Mouse (Mus musculus) midbrain, embryonic 14.5 days (tissue): ENCODE data around the gene Ankrd44. TPM values are rescaled to one million over a fixed set of nuclear protein-coding genes. Genes with fewer than 3 reads are reported as not detected.

Experiments used
- ATAC-seq: fragments of 200-750 bp; cut with Nextera tagmentation; 2 replicates; pipeline ENCODE4 v1.8.0; 2017; ENCODE audit warnings: moderate number of reproducible peaks, moderate library complexity; ENCODE audit not compliant: low FRiP score, low TSS enrichment
- DNase-seq: peaks from one replicate; pipeline ENCODE4 v3.0.0-alpha.2; 2015
- H3K27ac ChIP-seq: fragments of 300-500 bp; sonication (generic); replicated peaks from 2 replicates; pipeline ENCODE4 v1.5.1; 2014; ENCODE audit warnings: mild to moderate bottlenecking, low read depth, low read length, moderate library complexity
- H3K27me3 ChIP-seq: fragments of 300-500 bp; sonication (generic); 2 replicates; pipeline ENCODE4 v1.6.1; 2014; ENCODE audit warnings: low read length, control low read depth, mixed read lengths; ENCODE audit not compliant: control insufficient read depth, insufficient read depth
- H3K36me3 ChIP-seq: fragments of 300-500 bp; sonication (generic); 2 replicates; pipeline ENCODE4 v1.6.1; 2014; ENCODE audit warnings: low read length, control low read depth; ENCODE audit not compliant: control insufficient read depth, insufficient read depth
- H3K4me1 ChIP-seq: fragments of 300-500 bp; sonication (generic); 2 replicates; pipeline ENCODE4 v1.6.1; 2014; ENCODE audit warnings: mild to moderate bottlenecking, antibody characterized with exemption, low read length, control low read depth; ENCODE audit not compliant: control insufficient read depth, insufficient read depth
- H3K4me2 ChIP-seq: fragments of 300-500 bp; sonication (generic); 2 replicates; pipeline ENCODE4 v1.6.1; 2014; ENCODE audit warnings: mild to moderate bottlenecking, low read length, moderate library complexity
- H3K4me3 ChIP-seq: fragments of 300-500 bp; sonication (generic); replicated peaks from 2 replicates; pipeline ENCODE4 v1.5.1; 2014; ENCODE audit warnings: low read depth, low read length
- H3K9ac ChIP-seq: fragments of 300-500 bp; sonication (generic); replicated peaks from 2 replicates; pipeline ENCODE4 v1.6.1; 2014; ENCODE audit warnings: mild to moderate bottlenecking, low read length, moderate library complexity
- H3K9me3 ChIP-seq: fragments of 300-500 bp; sonication (generic); 2 replicates; pipeline ENCODE4 v1.6.1; 2016; ENCODE audit warnings: low read length, control low read depth, mixed read lengths; ENCODE audit not compliant: control insufficient read depth
- WGBS: fragments of 180-500 bp; shearing (Covaris S2); extraction: QIAGEN DNeasy Blood & Tissue Kit; methylation state at CpG from one replicate; pipeline ENCODE4 v1.1.7; 2014; 5-methylcytosine and 5-hydroxymethylcytosine counted together
- polyA plus RNA-seq: library from polyadenylated mRNA; unstranded; fragments of >200 nt; fragmentation: Nextera tagmentation; extraction: Ambion mirVana; gene quantifications from 2 replicates; pipeline ENCODE4 v1.2.1, GENCODE M21; 2014

Gene Ankrd44
- polyA plus RNA-seq, 1 experiment from 2014 or later = 39.1 TPM

DNA sequence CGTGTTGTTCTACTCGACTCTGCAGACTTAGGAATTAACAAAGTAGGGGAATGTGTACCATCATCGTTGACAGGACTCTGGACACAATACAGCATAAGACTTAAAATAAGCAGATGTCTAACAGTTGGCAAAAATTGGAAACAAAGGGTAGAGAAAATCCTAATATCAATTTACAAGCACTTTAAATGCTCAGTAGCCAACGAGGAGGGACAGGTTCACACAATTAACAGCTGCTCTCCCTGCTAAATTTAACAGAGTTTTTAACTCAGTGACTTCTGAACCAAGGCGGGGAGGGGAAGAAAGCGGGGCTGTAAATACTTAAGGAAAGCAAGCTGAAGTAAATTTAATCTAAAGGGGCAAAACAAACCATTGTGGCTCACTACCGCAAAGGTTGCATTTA is 1.4 kb downstream of the Ankrd44 start:
- no peak for DNase-seq
- Histone ChIP-seq H3K4me3 (peak overlapping the region; percentile 81), H3K36me3 (no peaks in the 10 kb centered on the region), H3K27me3 (no peaks in the 10 kb centered on the region), H3K27ac (no peak overlapping the region), H3K4me2 (peak overlapping the region; percentile 75), H3K9ac (peak overlapping the region; percentile 86), H3K4me1 (peaks cover 18% of the 10 kb centered on the region), H3K9me3 (no peaks in the 10 kb centered on the region)
- WGBS = 69% methylated on average over 7 of the region's 7 CpGs
- ATAC-seq = no peak

DNA sequence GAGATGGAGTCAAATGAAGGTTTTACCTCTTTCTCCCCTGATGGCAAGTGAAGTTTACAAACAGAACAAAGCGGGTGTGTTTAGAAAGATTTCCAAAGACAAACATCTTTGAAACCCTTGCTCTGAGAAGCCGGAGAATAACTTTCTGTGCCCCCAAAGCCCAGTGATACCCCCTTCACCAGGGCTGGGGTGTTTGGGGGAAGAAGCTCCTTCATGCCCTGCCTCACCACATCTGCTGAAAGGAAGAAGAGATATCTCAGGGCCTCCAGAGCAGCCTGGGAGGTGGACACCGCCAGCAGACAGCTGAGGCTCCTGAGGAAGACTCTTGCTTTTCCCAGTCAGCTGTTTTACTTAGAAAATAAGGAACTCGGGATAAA is 1.9 kb downstream of the Ankrd44 start:
- H3K9me3 ChIP-seq = no peaks in the 10 kb centered on the region
- 85% methylated on average over 4 of the region's 4 CpGs for WGBS
- H3K27ac ChIP-seq = no peak overlapping the region
- H3K4me1 ChIP-seq = peaks cover 18% of the 10 kb centered on the region
- ATAC-seq = no peak
- no peaks in the 10 kb centered on the region for H3K36me3 ChIP-seq
- H3K4me3 ChIP-seq = peak overlapping the region; percentile 81
- no peaks in the 10 kb centered on the region for H3K27me3 ChIP-seq
- H3K4me2 ChIP-seq = peak overlapping the region; percentile 75
- H3K9ac ChIP-seq = no peak overlapping the region; the same call in 1 of the 2 replicates
- DNase-seq = no peak

DNA sequence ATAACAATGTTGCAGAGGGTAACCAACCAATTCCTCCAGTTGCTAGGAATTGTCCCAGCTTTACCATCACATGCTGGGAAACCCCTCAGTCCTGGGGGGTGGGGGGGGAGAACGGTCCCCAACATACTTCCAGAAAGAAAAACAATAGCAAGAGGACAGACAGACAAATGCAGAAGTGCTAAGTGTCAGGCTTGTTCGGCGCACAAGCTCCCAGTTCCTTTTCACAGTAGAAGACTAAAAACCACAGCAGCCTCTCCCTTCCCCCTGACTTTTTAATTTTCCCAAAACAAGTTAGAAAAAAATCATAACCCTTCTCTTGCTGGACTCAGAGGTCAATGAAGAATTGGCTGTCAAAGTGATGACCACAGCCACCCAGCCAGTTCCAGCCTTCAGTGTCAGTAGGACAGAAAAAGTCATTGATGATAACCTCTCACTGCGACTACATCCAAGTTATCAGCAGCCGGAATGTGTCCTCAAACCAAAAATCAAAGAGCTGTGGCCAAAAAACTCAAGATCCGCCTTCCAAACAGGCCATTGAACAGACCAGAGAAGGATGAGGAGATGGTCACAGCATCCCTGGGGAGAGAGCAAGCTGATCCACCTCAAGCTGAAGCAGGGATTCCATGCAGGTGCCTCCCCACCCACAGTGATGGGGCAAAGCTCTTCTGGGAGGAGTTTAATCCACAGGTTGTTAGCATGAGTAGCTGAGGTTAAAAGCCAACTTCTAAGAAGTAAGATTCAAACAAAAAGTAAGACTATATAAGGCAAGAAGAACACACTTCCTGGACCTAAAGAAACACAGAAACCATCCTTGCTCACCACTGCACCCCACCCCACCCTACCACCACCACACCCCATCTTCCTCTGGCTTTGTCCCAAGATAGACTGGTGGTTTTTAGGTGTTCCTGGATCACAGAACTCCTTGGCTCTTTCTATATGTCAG is 2.5 kb downstream of the Ankrd44 start:
- no peak overlapping the region; the same call in 1 of the 2 replicates for H3K9ac ChIP-seq
- no peak for ATAC-seq
- WGBS = 88% methylated on average over 6 of the region's 6 CpGs
- no peaks in the 10 kb centered on the region for H3K27me3 ChIP-seq
- H3K4me3 ChIP-seq = 0 out of 2 replicates have a peak overlapping the region, but pooled peaks have one; percentile 3
- no peaks in the 10 kb centered on the region for H3K36me3 ChIP-seq
- H3K9me3 ChIP-seq = no peaks in the 10 kb centered on the region
- peak overlapping the region; percentile 75 for H3K4me2 ChIP-seq
- H3K27ac ChIP-seq = no peak overlapping the region
- H3K4me1 ChIP-seq = peaks cover 18% of the 10 kb centered on the region
- no peak for DNase-seq

DNA sequence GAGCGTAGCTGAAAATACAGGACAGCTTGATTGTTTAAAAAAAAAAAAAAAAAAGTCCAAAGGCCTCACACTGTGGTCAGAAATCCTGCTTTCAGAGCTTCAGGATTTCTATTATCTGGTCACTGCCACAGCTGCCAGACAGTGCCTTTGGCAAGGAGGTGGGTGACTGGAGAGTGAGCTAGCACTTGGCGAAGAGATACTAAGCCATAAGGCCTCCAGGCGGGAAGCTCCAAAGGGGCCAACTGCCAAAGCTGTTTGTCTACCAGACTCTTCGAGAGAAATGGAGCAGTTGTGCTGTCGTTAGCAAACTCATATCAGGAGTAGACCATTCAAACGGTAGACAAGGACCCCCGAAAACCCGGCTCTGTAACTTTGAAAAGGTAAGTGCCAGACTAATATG is 3.5 kb downstream of the Ankrd44 start:
- no peak overlapping the region for H3K4me2 ChIP-seq
- H3K27ac ChIP-seq = no peak overlapping the region
- no peaks in the 10 kb centered on the region for H3K36me3 ChIP-seq
- no peak for ATAC-seq
- no peaks in the 10 kb centered on the region for H3K9me3 ChIP-seq
- H3K27me3 ChIP-seq = no peaks in the 10 kb centered on the region
- no peak overlapping the region for H3K9ac ChIP-seq
- DNase-seq = no peak
- 84% methylated on average over 8 of the region's 8 CpGs for WGBS
- peaks cover 18% of the 10 kb centered on the region for H3K4me1 ChIP-seq
- no peak overlapping the region for H3K4me3 ChIP-seq

DNA sequence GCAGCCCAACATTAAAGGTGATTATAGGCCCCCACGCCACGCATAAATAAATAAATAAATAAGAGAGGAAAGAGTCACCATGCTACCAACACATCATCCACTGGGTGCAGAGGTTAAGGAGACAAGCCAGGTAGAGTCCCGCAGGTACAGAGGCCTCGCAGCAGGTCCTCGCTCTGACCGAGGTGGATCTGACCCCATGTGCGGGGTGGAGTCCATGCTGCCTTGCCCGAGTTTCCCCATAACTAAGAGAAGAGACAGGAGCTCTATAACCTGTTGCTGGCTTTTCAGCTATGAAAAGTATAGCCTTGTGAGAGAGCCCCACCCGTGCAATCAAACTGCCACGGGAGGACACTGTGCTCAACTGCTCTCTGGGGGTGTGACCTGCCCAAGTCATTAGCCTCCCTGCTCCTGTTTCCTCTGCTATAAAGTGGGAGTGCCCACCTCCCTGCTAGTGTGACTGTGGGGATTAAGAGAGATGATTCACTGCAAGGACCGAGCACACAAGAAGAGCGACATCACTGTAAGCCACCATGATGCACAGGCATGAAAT is 4.1 kb downstream of the Ankrd44 start:
- WGBS = 82% methylated on average over 12 of the region's 12 CpGs
- Histone ChIP-seq H3K9ac (no peak overlapping the region), H3K36me3 (no peaks in the 10 kb centered on the region), H3K9me3 (no peaks in the 10 kb centered on the region), H3K4me1 (peaks cover 18% of the 10 kb centered on the region), H3K27me3 (no peaks in the 10 kb centered on the region), H3K27ac (0 out of 2 replicates have a peak overlapping the region, but pooled peaks have one; percentile 8), H3K4me2 (no peak overlapping the region), H3K4me3 (no peak overlapping the region)
- ATAC-seq (no peak), DNase-seq (no peak)

DNA sequence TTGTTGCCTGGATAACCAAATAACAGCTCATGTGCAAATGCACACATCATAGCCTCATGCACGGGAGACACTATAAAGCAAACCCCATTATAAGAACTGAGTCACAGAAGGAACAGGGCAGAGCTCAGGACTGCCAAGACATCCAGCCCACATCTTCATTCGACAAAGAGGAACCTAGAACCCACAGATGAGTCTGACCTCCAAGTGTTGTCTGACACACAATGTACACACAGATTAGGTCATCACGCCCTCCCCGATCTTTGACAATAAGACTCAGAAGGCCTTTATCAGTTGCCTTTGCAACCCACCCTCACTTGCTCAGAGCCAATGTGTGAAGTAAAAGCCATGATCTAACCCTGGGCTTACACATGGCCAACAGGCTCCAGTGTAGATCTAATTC is 6.1 kb downstream of the Ankrd44 start:
- Histone ChIP-seq H3K4me2 (no peak overlapping the region), H3K4me3 (no peak overlapping the region), H3K4me1 (peaks cover 17% of the 10 kb centered on the region), H3K36me3 (no peaks in the 10 kb centered on the region), H3K9ac (no peak overlapping the region), H3K9me3 (no peaks in the 10 kb centered on the region), H3K27me3 (no peaks in the 10 kb centered on the region), H3K27ac (no peak overlapping the region)
- no peak for ATAC-seq
- no peak for DNase-seq
- WGBS = 97% methylated on average over 4 of the region's 4 CpGs

DNA sequence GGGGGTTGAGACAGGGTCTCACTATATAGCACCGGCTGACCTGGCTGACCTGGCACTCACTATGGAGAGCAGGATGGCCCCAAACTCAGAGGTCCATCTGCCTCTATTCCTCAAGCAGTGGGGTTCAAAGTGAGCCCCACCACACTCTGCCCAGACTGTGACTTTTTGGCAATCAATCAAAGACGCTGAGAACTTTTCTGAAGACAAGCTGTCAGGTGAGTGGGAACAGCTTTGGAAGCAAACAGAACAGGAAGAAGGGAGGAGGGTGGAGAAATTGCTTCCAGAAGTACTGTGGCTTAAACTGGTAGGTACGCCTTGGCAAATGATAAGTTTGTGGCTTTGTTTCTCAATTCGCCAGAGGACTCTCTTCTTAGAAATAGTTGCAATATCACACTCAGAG is 9.7 kb downstream of the Ankrd44 start:
- Histone ChIP-seq H3K9ac (no peak overlapping the region), H3K4me1 (no peaks in the 10 kb centered on the region), H3K9me3 (no peaks in the 10 kb centered on the region), H3K36me3 (no peaks in the 10 kb centered on the region), H3K27me3 (no peaks in the 10 kb centered on the region), H3K4me2 (no peak overlapping the region), H3K4me3 (no peak overlapping the region), H3K27ac (no peak overlapping the region)
- no peak for DNase-seq
- no peak for ATAC-seq
- WGBS = 87% methylated on average over 4 of the region's 4 CpGs

DNA sequence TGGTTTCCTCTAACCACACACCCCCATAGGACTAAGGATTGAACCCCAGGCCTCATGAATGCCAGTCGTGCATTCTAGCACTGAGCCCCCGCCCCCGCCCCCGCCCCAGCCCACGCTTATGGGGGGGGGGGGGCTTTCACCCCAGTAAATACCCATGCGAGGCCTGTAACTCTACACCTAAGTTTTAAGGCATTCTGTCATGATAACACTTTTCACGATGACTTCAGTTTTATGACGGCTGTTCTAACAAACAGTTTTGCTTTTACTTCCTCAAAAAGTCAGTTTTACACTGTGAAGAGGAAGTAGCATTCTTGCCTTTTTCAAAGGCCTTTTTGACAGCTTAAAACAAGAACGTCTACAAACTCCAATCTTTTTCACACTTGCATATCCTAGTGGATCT is 11.8 kb downstream of the Ankrd44 start:
- no peaks in the 10 kb centered on the region for H3K9me3 ChIP-seq
- no peak for ATAC-seq
- no peaks in the 10 kb centered on the region for H3K36me3 ChIP-seq
- H3K27me3 ChIP-seq = no peaks in the 10 kb centered on the region
- H3K27ac ChIP-seq = no peak overlapping the region
- H3K4me2 ChIP-seq = no peak overlapping the region
- H3K9ac ChIP-seq = no peak overlapping the region
- WGBS = 61% methylated on average over 9 of the region's 9 CpGs
- H3K4me1 ChIP-seq = peaks cover 2% of the 10 kb centered on the region; the same call in 1 of the 2 replicates
- no peak for DNase-seq
- H3K4me3 ChIP-seq = no peak overlapping the region
